Mouse (Mus musculus) c-Kit-positive CD71-negative TER-119-negative erythroid progenitor cells, embryonic 14.5 days (primary cell): ENCODE results near the gene Ace.

ENCODE experiments used
- DNase-seq: peaks from one replicate; pipeline ENCODE4 v3.0.0-alpha.2; 2013; ENCODE audit warnings: low read depth

The Ace gene

GRCm38 (mm10) chr11:105967741-105968574 lies at the start of gene Ace:
Gene Ace (plus strand): TSS chr11:105967945.
- DNase-seq, result no peak

DNA sequence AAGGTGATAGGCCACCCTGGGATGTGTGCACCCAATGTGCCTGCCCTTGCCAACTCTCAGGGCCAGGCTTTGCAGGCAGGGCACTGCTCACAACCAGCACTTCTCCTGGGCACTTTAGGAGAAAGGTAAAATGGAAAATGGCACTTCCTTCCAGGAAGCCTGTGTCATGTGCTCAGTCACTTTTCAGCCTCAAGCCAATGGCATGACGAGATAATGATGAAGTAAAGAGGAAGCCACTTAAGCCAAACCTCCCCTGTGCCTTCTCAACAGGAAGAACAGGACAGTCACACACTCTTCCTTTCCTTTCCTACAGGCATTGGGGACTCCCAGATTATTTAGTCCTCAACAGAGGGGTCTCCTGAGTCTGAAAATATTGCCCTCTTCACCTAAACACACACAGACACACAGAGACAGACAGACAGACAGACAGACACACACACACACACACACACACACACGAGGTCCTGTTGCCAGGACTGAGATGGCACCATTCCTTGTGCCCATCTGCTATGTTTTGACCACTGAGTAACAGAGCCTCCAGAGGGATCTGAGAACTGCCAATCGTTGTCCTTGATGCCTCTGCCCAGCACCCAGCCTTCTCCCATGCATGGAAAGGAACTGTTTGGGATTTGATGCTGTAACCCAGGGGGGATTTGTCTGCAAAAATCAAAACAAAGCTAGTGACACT lies 47.5 kb upstream of the Ace start:
- no peak for DNase-seq

DNA sequence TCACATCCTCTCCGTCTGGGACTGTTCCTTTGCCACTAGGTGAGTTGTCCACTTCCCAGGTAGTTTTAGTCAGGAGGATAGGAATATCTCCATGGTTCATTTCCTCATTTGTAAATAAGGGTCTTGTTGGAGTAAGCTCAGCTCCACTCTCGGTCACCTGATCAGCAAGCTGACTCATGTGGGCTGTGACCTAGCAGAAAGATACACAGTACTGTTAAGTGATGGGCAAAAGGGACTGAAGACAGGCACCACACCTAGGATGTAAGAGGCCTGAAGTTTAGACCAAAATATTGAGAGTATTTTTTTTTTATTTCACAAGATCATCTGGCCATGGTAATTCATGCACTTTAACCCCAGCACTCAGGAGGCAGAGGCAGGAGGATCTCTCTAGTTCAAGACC lies 46.9 kb upstream of the Ace start:
- DNase-seq, result no peak

- DNase-seq, result no peak
Measured at GRCm38 (mm10) chr11:105921275-105921674, 46.5 kb upstream of the Ace start.

GRCm38 (mm10) chr11:105922769-105923663 lies 44.7 kb upstream of the Ace start:
- DNase-seq, result no peak

GRCm38 (mm10) chr11:105927065-105928030 lies 40.4 kb upstream of the Ace start:
- DNase-seq, result peak; percentile 68

- DNase-seq, result no peak
Measured at GRCm38 (mm10) chr11:105928171-105928570, 39.6 kb upstream of the Ace start.

DNA sequence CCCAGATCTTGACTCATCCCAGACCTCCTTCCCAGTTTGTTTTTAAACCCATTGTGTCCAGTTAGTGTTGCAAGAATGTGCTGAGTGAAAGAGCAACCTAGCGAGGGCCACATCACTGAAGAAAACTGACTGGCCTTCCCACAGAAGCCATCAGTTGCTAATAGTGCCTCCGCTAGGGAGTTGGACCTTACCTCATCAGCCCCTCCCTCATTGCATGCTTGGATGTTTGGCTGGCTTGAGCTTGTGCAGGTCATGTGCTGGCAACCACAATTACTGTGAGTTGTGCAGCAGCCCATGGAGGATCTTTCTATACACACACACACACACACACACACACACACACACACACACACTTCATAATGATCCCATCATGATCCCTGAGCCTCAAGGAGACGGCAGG lies 36.4 kb upstream of the Ace start:
- DNase-seq, result no peak

DNA sequence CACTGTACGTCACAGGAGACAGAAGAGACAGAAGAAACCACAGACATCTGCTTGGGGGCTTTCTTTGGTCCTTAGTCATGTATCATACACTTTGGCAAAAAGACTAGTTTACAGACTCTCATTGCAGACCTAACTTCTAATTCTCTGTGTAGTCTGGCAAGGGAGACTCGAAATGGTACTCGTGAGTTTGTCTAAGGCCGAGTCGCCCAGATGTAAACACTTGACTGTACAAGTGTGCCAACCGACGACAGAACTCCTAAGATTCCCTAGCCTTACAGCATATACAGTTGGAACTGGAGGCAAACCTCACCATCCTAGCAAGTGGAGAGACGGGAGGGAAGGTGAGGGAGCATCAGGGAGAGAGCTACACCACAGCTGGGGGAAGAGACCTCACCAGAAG lies 34.0 kb upstream of the Ace start:
- no peak for DNase-seq

- no peak for DNase-seq
Measured at GRCm38 (mm10) chr11:105934303-105934711, 33.4 kb upstream of the Ace start.

DNA sequence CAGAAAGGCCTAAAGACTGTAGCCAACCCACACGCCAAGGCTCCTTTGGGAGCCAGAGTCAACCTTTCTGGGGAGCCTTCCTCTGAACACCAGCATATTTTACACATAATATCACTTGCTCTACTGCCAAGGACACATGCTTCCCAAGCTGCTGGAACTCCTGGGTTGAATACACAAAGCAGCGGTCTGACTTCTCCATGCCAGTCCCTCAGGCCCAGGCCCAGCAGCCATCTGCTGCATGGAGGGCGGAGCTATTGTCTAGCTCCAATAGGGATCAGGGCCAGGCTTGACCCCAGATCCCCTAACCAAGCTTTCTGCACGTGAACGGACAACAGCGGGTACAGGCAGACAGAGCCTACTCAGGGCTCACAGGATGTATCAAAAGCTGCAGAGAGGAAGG lies 32.9 kb upstream of the Ace start:
- DNase-seq, result no peak

GRCm38 (mm10) chr11:105935496-105935895 lies 32.2 kb upstream of the Ace start:
- DNase-seq, result no peak

DNA sequence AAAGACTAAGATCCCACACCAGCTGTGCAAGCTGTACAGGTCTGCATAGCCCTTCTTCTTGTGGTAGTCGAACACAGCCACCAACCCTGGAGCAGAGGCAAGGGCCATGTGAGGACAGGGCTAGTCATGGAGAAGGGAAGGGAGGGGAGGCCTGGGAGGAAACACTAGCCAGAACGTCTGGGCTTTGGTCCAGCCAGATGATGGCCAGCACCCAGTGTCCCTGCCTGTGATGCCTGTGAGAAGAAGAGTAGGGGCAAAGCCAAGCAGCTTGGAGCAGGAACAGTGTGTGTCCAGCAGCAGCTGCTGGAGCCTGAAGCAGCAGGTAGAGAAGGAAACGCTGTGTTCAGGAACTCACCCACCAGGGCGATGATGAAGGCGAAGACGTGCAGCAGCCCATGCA lies 31.5 kb upstream of the Ace start:
- DNase-seq, result no peak

- DNase-seq, result no peak
Measured at GRCm38 (mm10) chr11:105936974-105937373, 30.8 kb upstream of the Ace start.

DNA sequence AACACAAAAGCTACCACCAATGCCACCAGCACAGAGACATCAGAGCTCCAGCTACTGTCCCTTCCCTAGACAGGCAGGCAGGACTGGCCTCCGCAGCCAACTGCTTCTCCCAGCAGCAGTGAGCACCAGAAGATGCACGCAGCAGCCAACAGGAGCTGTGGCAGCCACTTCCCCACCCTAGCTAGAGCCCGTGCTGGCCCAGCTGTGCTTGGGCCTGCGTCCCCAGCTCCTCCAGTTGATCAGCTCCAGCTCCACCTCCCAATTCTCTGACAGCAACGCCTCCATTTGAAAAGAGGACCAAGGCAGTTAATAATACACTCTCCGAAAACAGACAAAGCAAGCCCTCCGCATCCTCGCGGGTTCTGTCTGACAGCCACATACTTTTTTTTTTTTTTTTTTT lies 29.0 kb upstream of the Ace start:
- DNase-seq, result no peak

- no peak for DNase-seq
Measured at GRCm38 (mm10) chr11:105941973-105942372, 25.8 kb upstream of the Ace start.

- DNase-seq, result no peak
Measured at GRCm38 (mm10) chr11:105943133-105944102, 24.3 kb upstream of the Ace start.

DNA sequence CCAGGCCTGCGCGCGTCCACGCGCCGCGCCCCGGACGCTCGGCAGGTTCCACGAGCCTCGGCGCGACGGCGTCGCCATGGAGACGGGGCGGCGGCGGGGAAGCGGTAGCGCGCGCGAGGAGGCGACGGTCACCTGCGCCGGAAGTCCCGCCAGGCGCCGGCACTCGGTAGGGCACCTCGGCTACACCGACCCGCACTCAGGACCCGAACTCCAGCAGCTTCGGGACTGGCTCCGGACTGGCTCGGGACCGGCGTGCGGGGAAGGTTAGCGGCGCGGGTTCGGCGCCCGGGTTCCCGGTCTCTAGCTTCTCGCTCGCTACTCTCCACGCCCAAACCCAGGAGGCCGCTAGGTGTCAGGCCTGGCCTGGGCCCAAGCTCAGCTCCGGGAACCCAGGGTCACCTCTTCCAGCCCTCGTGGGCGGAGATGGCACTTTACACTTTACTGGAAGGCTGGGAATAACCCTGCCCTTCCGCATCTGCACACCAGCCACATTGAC lies 23.6 kb upstream of the Ace start:
- no peak for DNase-seq

DNA sequence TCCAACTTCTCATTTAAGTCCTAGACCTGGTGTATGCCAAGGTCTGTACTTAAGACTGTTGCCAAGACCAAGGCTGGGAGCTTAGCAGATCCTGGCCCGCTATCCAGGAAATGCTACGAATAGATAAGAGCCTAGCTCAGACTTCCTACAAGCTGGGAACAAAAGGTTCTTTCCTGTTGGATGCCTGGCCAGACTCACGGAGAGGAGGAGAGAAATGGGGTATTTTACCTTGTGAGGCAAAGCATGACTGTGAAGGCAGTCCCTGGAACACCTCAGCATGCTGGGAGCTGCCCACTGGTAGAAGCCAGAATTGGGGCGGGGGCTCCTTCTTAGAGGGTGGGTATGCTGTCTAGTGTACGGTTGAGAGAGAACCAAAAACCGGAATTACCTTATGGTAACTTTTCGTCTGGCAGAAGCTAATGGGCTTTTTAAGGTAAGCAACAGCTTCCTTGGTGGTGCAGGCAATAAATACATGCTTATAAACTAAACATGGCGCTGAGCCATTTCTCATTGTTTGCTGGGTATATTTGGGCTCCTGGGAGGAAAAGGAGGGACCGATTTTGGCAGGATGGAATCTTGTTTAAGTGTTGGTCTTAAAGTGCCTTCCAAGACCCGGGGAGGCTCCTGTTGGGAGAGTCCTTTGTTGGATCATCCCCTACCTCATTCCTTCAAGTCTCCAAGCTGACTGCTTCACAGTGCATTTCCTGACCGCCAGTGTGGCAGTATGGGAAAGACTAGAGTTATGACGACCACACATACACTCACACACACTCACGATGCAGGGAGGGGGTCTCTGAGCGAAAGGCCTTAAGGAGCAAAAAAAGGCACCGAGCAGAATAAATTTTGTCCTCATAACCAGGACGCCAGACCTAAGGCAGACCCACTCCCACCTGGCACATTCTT lies 22.7 kb upstream of the Ace start:
- no peak for DNase-seq
